Mouse (Mus musculus) MEL (cell line): ENCODE measurements around the gene Myt1l. TPM values are rescaled to one million over a fixed set of nuclear protein-coding genes. Genes with fewer than 3 reads are reported as not detected.

Experiments
- DNase-seq: peaks from one replicate; pipeline ENCODE4 v3.0.0; 2011; ENCODE audit warnings: low read depth, low spot score
- H3K27ac ChIP-seq: 2 replicates; pipeline ENCODE4 v1.5.1; 2012; ENCODE audit warnings: low read depth, mild to moderate bottlenecking, control low read depth, low read length, moderate library complexity; ENCODE audit not compliant: control insufficient read depth
- H3K27me3 ChIP-seq, 2 experiments: fragments of 150-350 bp in 1 of 2; sonication (generic) in 1 of 2; 2 replicates each; pipeline ENCODE4 v1.6.1; 2012; ENCODE audit warnings: low read length in 2 of 2, mild to moderate bottlenecking in 2 of 2, improper control_type of control experiment in 1 of 2, moderate library complexity in 1 of 2; ENCODE audit not compliant: insufficient read depth in 2 of 2, control insufficient read depth in 1 of 2
- H3K36me3 ChIP-seq, 2 experiments: 2 replicates each; pipeline ENCODE4 v1.6.1; 2012 to 2014; ENCODE audit warnings: low read length in 2 of 2, improper control_type of control experiment in 1 of 2, inconsistent platforms in 1 of 2, mild to moderate bottlenecking in 1 of 2; ENCODE audit not compliant: insufficient read depth in 2 of 2, control insufficient read depth in 1 of 2
- H3K4me1 ChIP-seq, 2 experiments: fragments of 150-350 bp in 1 of 2; sonication (generic) in 1 of 2; 2 replicates each; pipeline ENCODE4 v1.6.1; 2012; ENCODE audit warnings: low read length in 2 of 2, improper control_type of control experiment in 1 of 2, mild to moderate bottlenecking in 1 of 2; ENCODE audit not compliant: insufficient read depth in 2 of 2, control insufficient read depth in 1 of 2
- H3K4me3 ChIP-seq, 2 experiments: fragments of 150-350 bp in 1 of 2; sonication (generic) in 1 of 2; 2 replicates each; pipeline ENCODE4 v1.5.1; 2012; ENCODE audit warnings: low read depth in 2 of 2, low read length in 2 of 2, mild to moderate bottlenecking in 2 of 2, moderate library complexity in 2 of 2, control low read depth in 1 of 2, improper control_type of control experiment in 1 of 2; ENCODE audit not compliant: control insufficient read depth in 1 of 2, insufficient read depth in 1 of 2
- H3K79me2 ChIP-seq: 2 replicates; pipeline ENCODE4 v1.6.1; 2012; ENCODE audit warnings: mild to moderate bottlenecking, low read length, moderate library complexity; ENCODE audit not compliant: control insufficient read depth, poor library complexity, insufficient read depth
- H3K9ac ChIP-seq: 2 replicates; pipeline ENCODE4 v1.6.1; 2012; ENCODE audit warnings: low read depth, mild to moderate bottlenecking, control low read depth, low read length, moderate library complexity; ENCODE audit not compliant: control insufficient read depth, poor library complexity, severe bottlenecking
- H3K9me3 ChIP-seq: fragments of 150-350 bp; sonication (generic); replicated peaks from 2 replicates; pipeline ENCODE4 v1.6.1; 2012; ENCODE audit warnings: mild to moderate bottlenecking, low read length, improper control_type of control experiment, moderate library complexity; ENCODE audit not compliant: insufficient read depth
- CHD1 ChIP-seq: IDR thresholded peaks from 2 replicates; pipeline ENCODE4 v1.6.1; 2012; ENCODE audit warnings: low read depth, mild to moderate bottlenecking, inconsistent platforms, low read length, improper control_type of control experiment
- CHD2 ChIP-seq: IDR thresholded peaks from 2 replicates; pipeline ENCODE4 v1.6.1; 2011; ENCODE audit warnings: low read length, improper control_type of control experiment
- CTCF ChIP-seq, 3 experiments: IDR thresholded peaks in 2 of 3; conservative IDR thresholded peaks in 1 of 3; 2 replicates each; pipeline ENCODE4 v1.5.1; 2011 to 2012; ENCODE audit warnings: low read length in 3 of 3, low read depth in 2 of 3, mild to moderate bottlenecking in 2 of 3, improper control_type of control experiment in 1 of 3, inconsistent platforms in 1 of 3, mixed read lengths in 1 of 3, moderate library complexity in 1 of 3; ENCODE audit not compliant: control insufficient read depth in 1 of 3, insufficient read depth in 1 of 3, poor library complexity in 1 of 3, severe bottlenecking in 1 of 3
- GATA1 ChIP-seq: IDR thresholded peaks from 2 replicates; pipeline ENCODE4 v1.6.1; 2011; ENCODE audit warnings: low read depth, low read length, improper control_type of control experiment
- KAT2A ChIP-seq: conservative IDR thresholded peaks from 2 replicates; pipeline ENCODE4 v1.6.1; 2012; ENCODE audit warnings: low read depth, low read length, improper control_type of control experiment, inconsistent platforms
- MXI1 ChIP-seq: IDR thresholded peaks from 2 replicates; pipeline ENCODE4 v1.6.1; 2011; ENCODE audit warnings: mild to moderate bottlenecking, low read depth, low read length, improper control_type of control experiment
- MYB ChIP-seq: IDR thresholded peaks from 2 replicates; pipeline ENCODE4 v1.6.1; 2011; ENCODE audit warnings: mild to moderate bottlenecking, low read depth, low read length, improper control_type of control experiment
- NELFE ChIP-seq: IDR thresholded peaks from 2 replicates; pipeline ENCODE4 v1.6.1; 2011; ENCODE audit warnings: low read depth, low read length, improper control_type of control experiment
- NRF1 ChIP-seq: IDR thresholded peaks from 2 replicates; pipeline ENCODE4 v1.6.1; 2014; ENCODE audit warnings: low read depth, mild to moderate bottlenecking, inconsistent platforms, low read length, improper control_type of control experiment, moderate library complexity; ENCODE audit not compliant: poor library complexity, insufficient read depth, severe bottlenecking
- POLR2A ChIP-seq, 2 experiments: IDR thresholded peaks; 2 replicates each; pipeline ENCODE4 v1.6.1; 2011 to 2012; ENCODE audit warnings: low read length in 2 of 2, mild to moderate bottlenecking in 2 of 2, control low read depth in 1 of 2, improper control_type of control experiment in 1 of 2, low read depth in 1 of 2, moderate library complexity in 1 of 2; ENCODE audit not compliant: control insufficient read depth in 1 of 2, insufficient read depth in 1 of 2, poor library complexity in 1 of 2
- SIN3A ChIP-seq: IDR thresholded peaks from 2 replicates; pipeline ENCODE4 v1.6.1; 2012; ENCODE audit warnings: low read length, improper control_type of control experiment, inconsistent platforms
- TBP ChIP-seq: IDR thresholded peaks from 2 replicates; pipeline ENCODE4 v1.8.0; 2011; ENCODE audit warnings: low read depth, low read length, improper control_type of control experiment
- TCF12 ChIP-seq: IDR thresholded peaks from 2 replicates; pipeline ENCODE4 v1.6.1; 2014; ENCODE audit warnings: low read depth, mild to moderate bottlenecking, inconsistent platforms, low read length, improper control_type of control experiment, moderate library complexity
- USF1 ChIP-seq: IDR thresholded peaks from 2 replicates; pipeline ENCODE4 v1.6.1; 2014; ENCODE audit warnings: low read depth, mild to moderate bottlenecking, inconsistent platforms, low read length, improper control_type of control experiment, moderate library complexity
- USF2 ChIP-seq, 2 experiments: IDR thresholded peaks; 2 replicates each; pipeline ENCODE4 v1.6.1; 2011 to 2012; ENCODE audit warnings: improper control_type of control experiment in 2 of 2, low read length in 2 of 2, borderline replicate concordance in 1 of 2, inconsistent platforms in 1 of 2, low read depth in 1 of 2, mild to moderate bottlenecking in 1 of 2; ENCODE audit not compliant: insufficient read depth in 1 of 2
- ZC3H11A ChIP-seq: IDR thresholded peaks from 2 replicates; pipeline ENCODE4 v1.6.1; 2012; ENCODE audit warnings: low read depth, mild to moderate bottlenecking, inconsistent platforms, low read length, improper control_type of control experiment
- ZKSCAN1 ChIP-seq: IDR thresholded peaks from 2 replicates; pipeline ENCODE4 v1.6.1; 2012; ENCODE audit warnings: low read depth, mild to moderate bottlenecking, inconsistent platforms, low read length, improper control_type of control experiment, moderate library complexity
- ZMIZ1 ChIP-seq: IDR thresholded peaks from 2 replicates; pipeline ENCODE4 v1.6.1; 2012; ENCODE audit warnings: low read depth, mild to moderate bottlenecking, inconsistent platforms, low read length, improper control_type of control experiment, moderate library complexity
- polyA plus RNA-seq, 2 experiments: library from polyadenylated mRNA; stranded (reverse) in 1 of 2; unstranded in 1 of 2; fragments of >175 nt in 1 of 2; fragments of >200 nt in 1 of 2; gene quantifications; 2 replicates each; pipeline versions ENCODE4 v1.2.1 to v1.2.4; 2012; ENCODE audit warnings: low replicate concordance in 2 of 2, low read depth in 1 of 2; ENCODE audit not compliant: insufficient read length in 2 of 2, insufficient read depth in 1 of 2, missing spikeins in 1 of 2
- total RNA-seq: library from RNA; depleted of rRNA; stranded (reverse); fragments of 300-350 nt; gene quantifications from 2 replicates; pipeline ENCODE4 v1.2.3, GENCODE M21; 2012

The Myt1l gene
- total and polyA plus RNA-seq, 3 experiments = not detected

DNA sequence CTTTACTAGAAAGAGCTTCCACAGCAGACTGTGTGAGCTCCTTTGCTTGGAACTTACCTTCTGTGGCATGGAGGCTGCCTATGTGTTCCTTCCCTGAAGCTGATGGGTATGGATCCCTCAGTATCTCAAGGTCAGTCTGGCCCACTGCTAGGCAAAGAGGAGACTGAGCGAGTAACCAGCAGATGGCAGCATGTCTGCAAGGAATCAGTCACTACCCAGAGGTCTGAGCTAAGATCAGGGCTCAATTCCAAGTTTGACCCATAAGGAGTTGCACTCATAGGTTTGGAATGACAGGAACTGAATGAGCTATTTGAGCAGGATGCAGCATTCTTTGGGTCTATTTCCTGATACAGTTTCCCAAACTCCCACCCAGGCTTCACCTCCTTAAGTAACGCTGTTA is 378.9 kb downstream of the Myt1l start:
- H3K9me3 ChIP-seq = no peaks in the 10 kb centered on the region

DNA sequence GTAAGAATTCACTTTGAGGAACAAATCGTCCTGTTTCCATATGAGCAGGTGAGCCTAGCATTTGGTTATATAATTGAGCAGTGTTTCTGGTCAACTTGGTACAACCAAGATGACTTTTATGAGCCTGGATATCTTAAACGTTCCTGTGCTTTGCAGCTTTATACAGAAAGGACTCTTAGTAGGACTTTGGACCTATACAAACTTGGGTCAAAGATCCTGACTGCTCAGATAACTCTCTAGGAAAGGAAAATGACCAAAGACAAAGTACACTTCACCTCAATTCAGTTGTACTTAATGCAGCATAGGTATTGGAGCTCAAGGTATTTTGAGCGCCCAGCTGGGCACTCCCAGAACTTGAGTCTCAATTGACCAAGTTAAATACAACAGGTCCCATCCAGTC is 388.0 kb downstream of the Myt1l start:
- Histone ChIP-seq H3K4me3 (no peak overlapping the region), H3K9me3 (no peaks in the 10 kb centered on the region), H3K27me3 (no peaks in the 10 kb centered on the region), H3K9ac (no peak overlapping the region), H3K4me1 (no peaks in the 10 kb centered on the region), H3K27ac (no peak overlapping the region), H3K36me3 (no peaks in the 10 kb centered on the region), H3K79me2 (no peaks in the 10 kb centered on the region)
- no peak for TF ChIP-seq CHD2
- no peak for TF ChIP-seq NELFE
- no peak for TF ChIP-seq ZMIZ1
- TF ChIP-seq TBP = no peak
- TF ChIP-seq USF1 = no peak
- TF ChIP-seq MXI1 = no peak
- TF ChIP-seq MYB = no peak
- TF ChIP-seq CHD1 = no peak
- no peak for TF ChIP-seq USF2 (IDR thresholded peaks at IDR 0.05; ENCODE audit: borderline replicate concordance in 1 of 2, insufficient read depth in 1 of 2, low read depth in 1 of 2, low read length in 2 of 2)
- DNase-seq = no peak

More for the DNA sequence above, 378.9 kb downstream of the Myt1l start:
- Histone ChIP-seq H3K9ac (no peak overlapping the region), H3K27ac (no peak overlapping the region), H3K36me3 (no peaks in the 10 kb centered on the region), H3K79me2 (no peaks in the 10 kb centered on the region), H3K4me3 (no peak overlapping the region), H3K4me1 (no peaks in the 10 kb centered on the region), H3K27me3 (no peaks in the 10 kb centered on the region)
- DNase-seq = no peak
- no peak for TF ChIP-seq POLR2A (IDR thresholded peaks at IDR 0.05; ENCODE audit: control insufficient read depth in 1 of 2, insufficient read depth in 1 of 2, low read depth in 1 of 2, low read length in 2 of 2, poor library complexity in 1 of 2)
- TF ChIP-seq ZKSCAN1 = no peak
- TF ChIP-seq NRF1 = no peak
- TF ChIP-seq NELFE = no peak
- TF ChIP-seq GATA1 = no peak
- TF ChIP-seq ZC3H11A = no peak
- TF ChIP-seq CTCF (IDR thresholded peaks at IDR 0.05 in 2 of 3, conservative IDR thresholded peaks at IDR 0.05 in 1 of 3; ENCODE audit: control insufficient read depth in 1 of 3, insufficient read depth in 1 of 3, low read depth in 2 of 3, low read length in 3 of 3, poor library complexity in 1 of 3, severe bottlenecking in 1 of 3) = no peak
- TF ChIP-seq SIN3A = no peak
- TF ChIP-seq KAT2A = no peak
- TF ChIP-seq MYB = no peak
- TF ChIP-seq ZMIZ1 = no peak
- TF ChIP-seq TCF12 = no peak
